Mouse (Mus musculus): ENCODE data around the gene Htra2.

Htra2 gene

GRCm38 (mm10) chr6:83031111-83031510 is 24.0 kb downstream of the Htra2 start:
- no peak for DNase-seq

- no peak for DNase-seq
Observed at GRCm38 (mm10) chr6:83029777-83030176, 25.3 kb downstream of the Htra2 start.

DNA sequence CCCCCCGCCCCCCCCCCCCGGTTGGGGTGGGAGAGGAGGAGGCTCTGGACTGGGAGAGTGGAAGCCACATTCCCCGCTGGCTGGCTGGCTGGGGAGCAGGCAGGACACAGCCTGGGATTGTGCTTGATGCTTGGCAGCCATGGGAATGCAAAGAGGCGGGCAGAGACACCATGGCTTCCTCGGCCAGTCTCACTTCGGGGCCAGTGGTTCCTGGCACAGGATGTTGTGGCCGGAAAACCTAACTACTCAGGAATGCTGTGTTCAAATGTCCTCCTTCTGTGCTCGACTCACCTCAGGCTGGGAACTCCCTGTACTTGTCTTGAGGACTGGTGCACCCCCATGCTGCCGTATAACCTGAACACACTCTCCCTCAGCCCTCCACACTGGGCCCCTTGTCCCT is 27.4 kb downstream of the Htra2 start:
- DNase-seq: no peak

DNA sequence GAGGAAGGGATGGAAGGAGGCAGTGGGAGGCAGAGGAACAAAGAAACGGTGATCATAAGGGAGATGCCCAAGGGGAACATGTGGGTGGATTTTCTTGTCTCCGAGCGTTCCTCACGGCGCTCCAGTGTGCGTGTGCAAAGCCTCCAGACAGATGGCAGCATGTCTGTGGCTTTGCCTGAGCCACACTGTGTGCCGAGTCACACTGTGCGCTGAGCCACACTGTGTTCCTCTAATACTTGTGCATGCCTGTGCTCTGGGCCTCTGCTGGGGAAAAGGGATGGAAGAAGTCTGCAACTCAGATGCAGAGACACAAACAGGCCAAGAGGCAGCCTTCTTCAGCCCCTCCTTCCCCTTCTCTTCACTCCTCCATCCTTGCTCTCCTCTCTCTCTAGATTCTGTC is 27.8 kb downstream of the Htra2 start:
- DNase-seq: no peak

DNA sequence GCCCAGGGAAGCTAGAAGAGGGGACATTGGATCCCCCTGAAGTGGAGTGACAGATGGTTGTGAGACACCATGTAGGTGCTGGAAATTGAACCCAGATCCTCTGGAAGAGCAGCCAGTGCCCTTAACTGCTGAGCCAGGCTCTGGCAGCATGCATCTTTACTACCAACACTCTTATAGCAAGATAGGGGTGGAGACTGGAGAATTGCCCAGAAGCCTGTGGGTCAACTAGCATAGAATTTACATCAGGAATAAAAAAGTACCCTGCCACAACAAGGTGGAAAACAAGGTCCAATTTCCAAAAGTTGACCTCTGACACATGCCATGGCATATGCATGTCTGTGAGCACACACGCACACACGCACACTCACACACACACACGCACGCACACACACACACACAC is 29.9 kb downstream of the Htra2 start:
- DNase-seq: no peak

- DNase-seq: no peak
Observed at GRCm38 (mm10) chr6:83024421-83024820, 30.7 kb downstream of the Htra2 start.

DNA sequence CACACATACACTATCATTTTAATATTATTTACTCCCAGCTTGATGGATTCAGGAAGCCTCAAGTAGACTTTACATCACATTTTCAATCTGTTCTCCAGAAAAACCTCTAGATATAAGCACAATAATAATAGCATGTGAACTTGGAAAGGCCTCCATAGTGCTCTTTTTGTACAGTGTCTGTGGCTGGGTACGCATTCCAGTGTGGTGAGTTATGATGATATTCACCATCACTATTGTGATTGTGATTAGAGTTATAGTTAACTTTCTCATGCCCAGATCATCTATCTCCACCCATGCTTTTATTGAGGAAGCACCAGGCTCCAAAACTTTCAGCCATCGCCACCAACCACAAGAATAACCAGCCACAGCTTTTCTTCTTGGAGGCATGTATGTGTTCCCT is 31.3 kb downstream of the Htra2 start:
- DNase-seq: no peak

GRCm38 (mm10) chr6:83023008-83023407 is 32.1 kb downstream of the Htra2 start:
- DNase-seq: no peak

DNA sequence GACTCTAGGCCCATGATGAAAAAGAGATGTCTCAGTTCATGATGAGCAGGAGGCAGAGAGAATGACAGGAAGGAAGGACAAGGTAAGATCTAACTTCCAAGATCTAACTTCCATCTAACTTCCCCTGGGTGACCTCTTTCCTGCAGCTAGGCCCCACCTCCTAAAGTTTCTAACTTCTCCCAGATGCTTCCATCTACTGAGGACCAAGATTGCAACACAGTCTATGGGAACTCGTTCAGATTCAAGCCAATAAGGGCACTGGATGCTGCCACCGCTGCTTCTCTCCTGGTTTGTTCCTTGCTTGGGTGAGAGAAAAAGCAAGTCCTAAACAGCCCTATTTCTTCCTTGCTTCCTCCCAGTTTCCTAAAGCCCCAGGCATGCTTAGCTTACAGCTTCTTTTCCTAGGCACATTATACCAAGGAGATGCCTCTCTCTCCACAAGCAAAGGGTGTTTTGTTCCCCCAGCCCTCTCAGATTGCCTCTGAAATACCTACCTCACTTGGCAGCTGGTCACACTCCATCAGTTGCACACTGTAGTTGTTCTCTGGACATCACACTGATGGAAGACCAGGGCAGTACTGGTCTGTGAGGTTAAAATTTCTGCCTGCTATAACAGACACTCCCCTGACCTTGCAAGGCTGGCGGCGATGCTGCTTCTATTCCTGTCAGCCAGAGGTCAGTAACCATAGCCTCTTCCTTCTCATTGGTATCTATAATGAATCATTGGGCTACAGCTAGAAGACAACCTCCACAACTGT is 34.1 kb downstream of the Htra2 start:
- no peak for DNase-seq

- DNase-seq: no peak
Observed at GRCm38 (mm10) chr6:83020121-83020520, 35.0 kb downstream of the Htra2 start.

- no peak for DNase-seq
Observed at GRCm38 (mm10) chr6:83019044-83019443, 36.0 kb downstream of the Htra2 start.

GRCm38 (mm10) chr6:83017190-83017589 is 37.9 kb downstream of the Htra2 start:
- no peak for DNase-seq

DNA sequence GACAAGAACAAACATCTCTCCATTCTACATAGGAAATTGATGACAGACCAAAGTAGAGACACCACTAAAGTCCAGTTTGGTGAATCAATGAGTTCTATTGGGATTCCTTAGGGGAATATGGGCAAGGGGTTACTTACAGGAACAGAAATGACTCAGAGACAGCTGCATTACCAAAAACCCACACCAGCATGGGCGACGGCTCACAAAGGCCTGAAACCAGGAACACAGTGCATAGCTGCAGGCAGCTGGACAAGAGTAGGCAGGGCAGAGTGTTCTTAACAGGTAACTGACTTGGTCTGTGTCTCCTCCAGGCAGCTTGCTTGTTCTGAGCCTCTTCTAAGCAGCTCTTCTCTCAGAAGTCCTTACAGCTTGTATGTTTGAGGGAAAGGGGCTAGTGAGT is 39.3 kb downstream of the Htra2 start:
- no peak for DNase-seq

- DNase-seq: no peak
Observed at GRCm38 (mm10) chr6:83014482-83015466, 40.3 kb downstream of the Htra2 start.

GRCm38 (mm10) chr6:83013444-83013843 is 41.6 kb downstream of the Htra2 start:
- no peak for DNase-seq

GRCm38 (mm10) chr6:83011756-83012155 is 43.3 kb downstream of the Htra2 start:
- no peak for DNase-seq

- DNase-seq: no peak
Observed at GRCm38 (mm10) chr6:83011255-83011654, 43.8 kb downstream of the Htra2 start.

- DNase-seq: no peak
Observed at GRCm38 (mm10) chr6:83010010-83010409, 45.1 kb downstream of the Htra2 start.

DNA sequence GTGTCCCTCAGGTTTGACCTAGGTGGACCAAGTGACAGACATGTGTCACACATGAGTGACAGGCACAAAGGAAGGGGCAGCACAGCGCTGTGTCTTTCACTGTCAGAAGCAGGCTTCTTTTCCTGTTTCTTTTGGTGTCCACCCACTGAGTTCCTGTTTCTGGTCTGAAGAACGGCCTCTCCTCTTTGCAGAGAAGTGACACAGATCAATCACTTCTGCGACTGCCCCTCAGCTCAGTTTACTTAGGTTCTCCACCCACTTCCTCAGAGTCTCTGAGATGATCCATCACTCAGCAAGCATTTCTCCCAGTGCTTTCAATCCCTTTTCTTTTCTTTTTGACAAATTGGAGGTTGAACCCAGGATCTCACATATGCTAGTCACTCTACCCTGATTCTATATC is 46.4 kb downstream of the Htra2 start:
- DNase-seq: no peak

DNA sequence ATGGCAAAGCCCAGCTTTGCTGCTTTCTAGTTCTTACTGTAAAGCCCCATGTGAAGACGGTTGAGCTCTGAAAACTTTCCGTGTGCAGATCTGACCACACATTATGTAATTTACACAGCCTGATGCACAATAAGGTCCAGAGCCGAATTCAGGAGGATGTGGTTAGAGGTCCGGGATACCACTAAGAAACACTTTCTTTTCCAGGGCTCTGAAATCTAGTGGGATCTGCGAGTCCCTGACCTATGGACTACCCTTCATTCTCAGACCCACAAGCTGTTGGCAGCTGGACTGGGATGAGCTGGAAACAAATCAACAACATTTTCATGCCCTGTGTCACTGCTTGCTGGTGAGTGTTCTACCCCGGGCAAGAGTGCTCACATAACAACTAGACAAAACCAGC is 49.0 kb downstream of the Htra2 start:
- no peak for DNase-seq

- DNase-seq: no peak
Observed at GRCm38 (mm10) chr6:83005444-83006011, 49.5 kb downstream of the Htra2 start.

DNA sequence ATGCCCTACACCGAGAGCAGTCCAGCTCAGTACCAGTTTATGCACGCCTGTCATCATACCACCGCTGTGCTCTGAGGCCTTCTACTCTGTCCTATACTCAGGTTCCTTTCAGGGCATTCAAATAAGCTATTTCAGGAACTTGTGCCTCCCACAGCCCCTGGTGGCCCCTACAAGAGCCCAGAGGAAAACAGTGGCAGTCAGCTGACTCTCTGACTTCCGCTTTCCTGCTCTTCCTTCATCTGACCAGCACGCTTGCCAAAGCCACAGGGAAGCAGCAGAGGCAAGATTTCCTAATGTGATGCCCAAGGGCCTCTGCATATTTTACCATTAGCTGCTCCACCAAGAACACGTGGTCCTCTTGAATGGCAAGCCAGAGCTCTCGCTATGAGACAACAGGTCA is 50.2 kb downstream of the Htra2 start:
- no peak for DNase-seq

DNA sequence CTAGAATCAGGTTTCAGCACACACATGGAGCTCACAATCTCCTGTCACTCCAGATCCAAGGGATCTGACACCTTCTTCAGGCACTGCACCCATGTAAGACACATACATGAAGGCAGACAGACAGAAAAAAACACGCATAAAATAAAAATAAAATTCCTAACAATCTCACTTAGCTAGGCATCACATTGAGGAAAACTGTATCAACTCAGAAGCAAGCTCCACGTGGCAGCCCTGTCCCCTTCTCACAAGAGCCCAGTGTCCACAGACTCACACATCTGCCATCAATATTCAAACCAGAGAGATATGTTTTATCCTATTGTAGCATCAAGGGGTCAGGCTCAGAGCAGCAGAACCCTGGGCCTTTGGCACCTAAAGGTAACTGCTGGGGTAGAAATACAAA is 50.8 kb downstream of the Htra2 start:
- no peak for DNase-seq

- DNase-seq: no peak
Observed at GRCm38 (mm10) chr6:83003850-83004249, 51.2 kb downstream of the Htra2 start.

Data from cerebellum, adult 9-10 months (tissue).